Mouse (Mus musculus) midbrain, embryonic 14.5 days (tissue): Measurements from ENCODE around the gene Pskh1. TPM values are rescaled to one million over a fixed set of nuclear protein-coding genes. Genes with fewer than 3 reads are reported as not detected.

Experiments
- ATAC-seq: fragments of 200-750 bp; cut with Nextera tagmentation; 2 replicates; pipeline ENCODE4 v1.8.0; 2017; ENCODE audit warnings: moderate number of reproducible peaks, moderate library complexity; ENCODE audit not compliant: low FRiP score, low TSS enrichment
- DNase-seq: peaks from one replicate; pipeline ENCODE4 v3.0.0-alpha.2; 2015
- H3K27ac ChIP-seq: fragments of 300-500 bp; sonication (generic); replicated peaks from 2 replicates; pipeline ENCODE4 v1.5.1; 2014; ENCODE audit warnings: mild to moderate bottlenecking, low read depth, low read length, moderate library complexity
- H3K27me3 ChIP-seq: fragments of 300-500 bp; sonication (generic); 2 replicates; pipeline ENCODE4 v1.6.1; 2014; ENCODE audit warnings: low read length, control low read depth, mixed read lengths; ENCODE audit not compliant: control insufficient read depth, insufficient read depth
- H3K36me3 ChIP-seq: fragments of 300-500 bp; sonication (generic); 2 replicates; pipeline ENCODE4 v1.6.1; 2014; ENCODE audit warnings: low read length, control low read depth; ENCODE audit not compliant: control insufficient read depth, insufficient read depth
- H3K4me1 ChIP-seq: fragments of 300-500 bp; sonication (generic); 2 replicates; pipeline ENCODE4 v1.6.1; 2014; ENCODE audit warnings: mild to moderate bottlenecking, antibody characterized with exemption, low read length, control low read depth; ENCODE audit not compliant: control insufficient read depth, insufficient read depth
- H3K4me2 ChIP-seq: fragments of 300-500 bp; sonication (generic); 2 replicates; pipeline ENCODE4 v1.6.1; 2014; ENCODE audit warnings: mild to moderate bottlenecking, low read length, moderate library complexity
- H3K4me3 ChIP-seq: fragments of 300-500 bp; sonication (generic); replicated peaks from 2 replicates; pipeline ENCODE4 v1.5.1; 2014; ENCODE audit warnings: low read depth, low read length
- H3K9ac ChIP-seq: fragments of 300-500 bp; sonication (generic); replicated peaks from 2 replicates; pipeline ENCODE4 v1.6.1; 2014; ENCODE audit warnings: mild to moderate bottlenecking, low read length, moderate library complexity
- H3K9me3 ChIP-seq: fragments of 300-500 bp; sonication (generic); 2 replicates; pipeline ENCODE4 v1.6.1; 2016; ENCODE audit warnings: low read length, control low read depth, mixed read lengths; ENCODE audit not compliant: control insufficient read depth
- WGBS: fragments of 180-500 bp; shearing (Covaris S2); extraction: QIAGEN DNeasy Blood & Tissue Kit; methylation state at CpG from one replicate; pipeline ENCODE4 v1.1.7; 2014; 5-methylcytosine and 5-hydroxymethylcytosine counted together
- polyA plus RNA-seq: library from polyadenylated mRNA; unstranded; fragments of >200 nt; fragmentation: Nextera tagmentation; extraction: Ambion mirVana; gene quantifications from 2 replicates; pipeline ENCODE4 v1.2.1, GENCODE M21; 2014

The Pskh1 gene
- polyA plus RNA-seq, 1 experiment from 2014 or later = 10.7 TPM

- ATAC-seq (no peak), DNase-seq (no peak)
- Histone ChIP-seq H3K36me3 (peaks cover 88% of the 10 kb centered on the region), H3K4me3 (no peak overlapping the region), H3K27me3 (no peaks in the 10 kb centered on the region), H3K27ac (no peak overlapping the region), H3K9me3 (no peaks in the 10 kb centered on the region), H3K4me2 (no peak overlapping the region), H3K9ac (no peak overlapping the region), H3K4me1 (0 out of 2 replicates have a peak, but pooled peaks cover 7% of the 10 kb centered on the region)
- WGBS = 96% methylated on average over 12 of the region's 12 CpGs
Observed at GRCm38 (mm10) chr8:105889756-105890465, 10.3 kb upstream of the Pskh1 start.

- H3K9ac ChIP-seq = no peak overlapping the region
- 0 out of 2 replicates have a peak, but pooled peaks cover 7% of the 10 kb centered on the region for H3K4me1 ChIP-seq
- H3K27ac ChIP-seq = no peak overlapping the region
- H3K36me3 ChIP-seq = peaks cover 84% of the 10 kb centered on the region
- H3K27me3 ChIP-seq = no peaks in the 10 kb centered on the region
- no peak overlapping the region for H3K4me2 ChIP-seq
- ATAC-seq (no peak), DNase-seq (no peak)
- no peaks in the 10 kb centered on the region for H3K9me3 ChIP-seq
- 94% methylated on average over 6 of the region's 6 CpGs for WGBS
- H3K4me3 ChIP-seq = no peak overlapping the region
Observed at GRCm38 (mm10) chr8:105890870-105891269, 9.4 kb upstream of the Pskh1 start.

- DNase-seq (peak; percentile 57), ATAC-seq (no peak)
- no peak overlapping the region for H3K4me3 ChIP-seq
- H3K27ac ChIP-seq = no peak overlapping the region
- H3K9ac ChIP-seq = no peak overlapping the region
- peaks cover 68% of the 10 kb centered on the region for H3K36me3 ChIP-seq
- WGBS = 89% methylated on average over 6 of the region's 6 CpGs
- 0 out of 2 replicates have a peak, but pooled peaks cover 7% of the 10 kb centered on the region for H3K4me1 ChIP-seq
- H3K27me3 ChIP-seq = no peaks in the 10 kb centered on the region
- H3K4me2 ChIP-seq = no peak overlapping the region
- H3K9me3 ChIP-seq = no peaks in the 10 kb centered on the region
Observed at GRCm38 (mm10) chr8:105892432-105892831, 7.8 kb upstream of the Pskh1 start.

GRCm38 (mm10) chr8:105893339-105893738, 6.9 kb upstream of the Pskh1 start, which contains the start of gene Nrn1l:
TSS of gene Nrn1l (plus strand) at chr8:105893567.
- no peaks in the 10 kb centered on the region for H3K27me3 ChIP-seq
- DNase-seq = peak; percentile 81
- ATAC-seq = peak; percentile 86
- no peak within 1 kb of the TSS for H3K27ac ChIP-seq
- H3K4me1 ChIP-seq = 0 out of 2 replicates have a peak, but pooled peaks cover 7% of the 10 kb centered on the region
- H3K4me2 ChIP-seq = peak within 1 kb of the TSS; percentile 32
- 4% methylated on average over 11 of the region's 11 CpGs for WGBS
- H3K36me3 ChIP-seq = peaks cover 59% of the 10 kb centered on the region
- H3K4me3 ChIP-seq = no peak within 1 kb of the TSS
- H3K9me3 ChIP-seq = no peaks in the 10 kb centered on the region
- H3K9ac ChIP-seq = peak within 1 kb of the TSS; percentile 17; the same call in 1 of the 2 replicates

- no peak for DNase-seq
- 81% methylated on average over 9 of the region's 9 CpGs for WGBS
- H3K4me3 ChIP-seq = no peak overlapping the region
- H3K36me3 ChIP-seq = peaks cover 13% of the 10 kb centered on the region
- no peak overlapping the region for H3K27ac ChIP-seq
- no peak for ATAC-seq
- H3K9ac ChIP-seq = no peak overlapping the region
- no peaks in the 10 kb centered on the region for H3K9me3 ChIP-seq
- no peaks in the 10 kb centered on the region for H3K27me3 ChIP-seq
- no peak overlapping the region for H3K4me2 ChIP-seq
- peaks cover 13% of the 10 kb centered on the region for H3K4me1 ChIP-seq
Observed at GRCm38 (mm10) chr8:105897801-105898480, 2.3 kb upstream of the Pskh1 start.

GRCm38 (mm10) chr8:105900941-105901616, 838 bp downstream of the Pskh1 start:
- H3K36me3 ChIP-seq = no peaks in the 10 kb centered on the region
- 39% methylated on average over 16 of the region's 16 CpGs for WGBS
- peak overlapping the region; percentile 89 for H3K4me2 ChIP-seq
- no peak for ATAC-seq
- H3K27me3 ChIP-seq = no peaks in the 10 kb centered on the region
- H3K4me1 ChIP-seq = peaks cover 6% of the 10 kb centered on the region
- peak overlapping the region; percentile 91 for H3K27ac ChIP-seq
- no peaks in the 10 kb centered on the region for H3K9me3 ChIP-seq
- no peak for DNase-seq
- H3K4me3 ChIP-seq = peak overlapping the region; percentile 89
- peak overlapping the region; percentile 98 for H3K9ac ChIP-seq

- no peaks in the 10 kb centered on the region for H3K4me1 ChIP-seq
Observed at GRCm38 (mm10) chr8:105919390-105919789, 19.1 kb downstream of the Pskh1 start.

GRCm38 (mm10) chr8:105925123-105925522, 24.9 kb downstream of the Pskh1 start:
- Histone ChIP-seq H3K36me3 (peaks cover 6% of the 10 kb centered on the region), H3K27me3 (no peaks in the 10 kb centered on the region), H3K4me2 (no peak overlapping the region), H3K9me3 (no peaks in the 10 kb centered on the region), H3K4me3 (no peak overlapping the region), H3K9ac (no peak overlapping the region), H3K27ac (no peak overlapping the region), H3K4me1 (no peaks in the 10 kb centered on the region)
- WGBS = 79% methylated on average over 3 of the region's 3 CpGs
- DNase-seq (no peak), ATAC-seq (no peak)

More at GRCm38 (mm10) chr8:105919390-105919789, 19.1 kb downstream of the Pskh1 start:
- no peak for ATAC-seq
- Histone ChIP-seq H3K9me3 (no peaks in the 10 kb centered on the region), H3K36me3 (peaks cover 21% of the 10 kb centered on the region; the same call in 1 of the 2 replicates), H3K4me2 (no peak overlapping the region), H3K4me3 (no peak overlapping the region), H3K27ac (no peak overlapping the region), H3K27me3 (no peaks in the 10 kb centered on the region), H3K9ac (no peak overlapping the region)
- WGBS = 93% methylated on average over 3 of the region's 3 CpGs
- DNase-seq = no peak
